Mouse (Mus musculus) myocyte (in vitro differentiated cells): Measurements from ENCODE around the gene Tmem19.

Experiments used
- CEBPB ChIP-seq: IDR thresholded peaks from 2 replicates; pipeline ENCODE4 v1.6.1; 2011; ENCODE audit warnings: mild to moderate bottlenecking, moderate library complexity; ENCODE audit not compliant: poor library complexity, insufficient read depth, severe bottlenecking
- E2F4 ChIP-seq: IDR thresholded peaks from one replicate; pipeline ENCODE4 v1.6.1; 2011; ENCODE audit warnings: mild to moderate bottlenecking, control low read depth, moderate library complexity; ENCODE audit not compliant: insufficient read depth
- MAX ChIP-seq: IDR thresholded peaks from one replicate; pipeline ENCODE4 v1.6.1; 2011; ENCODE audit warnings: low read depth, mild to moderate bottlenecking, control low read depth
- MYOD1 ChIP-seq, 3 experiments: IDR thresholded peaks; one replicate each; pipeline ENCODE4 v1.6.1; 2011; ENCODE audit warnings: control low read depth in 2 of 3, low read depth in 2 of 3, mild to moderate bottlenecking in 2 of 3, moderate library complexity in 1 of 3; ENCODE audit not compliant: insufficient read length in 2 of 3, control insufficient read depth in 1 of 3
- POLR2A ChIP-seq: IDR thresholded peaks from one replicate; pipeline ENCODE4 v1.6.1; 2011; ENCODE audit warnings: low read depth, mild to moderate bottlenecking, control low read depth, moderate library complexity; ENCODE audit not compliant: insufficient read length
- TCF12 ChIP-seq: IDR thresholded peaks from one replicate; pipeline ENCODE4 v1.6.1; 2011; ENCODE audit warnings: mild to moderate bottlenecking, control low read depth; ENCODE audit not compliant: poor library complexity, insufficient read depth, severe bottlenecking
- USF1 ChIP-seq: IDR thresholded peaks from one replicate; pipeline ENCODE4 v1.6.1; 2011; ENCODE audit warnings: low read depth, mild to moderate bottlenecking, control low read depth, moderate library complexity

DNA sequence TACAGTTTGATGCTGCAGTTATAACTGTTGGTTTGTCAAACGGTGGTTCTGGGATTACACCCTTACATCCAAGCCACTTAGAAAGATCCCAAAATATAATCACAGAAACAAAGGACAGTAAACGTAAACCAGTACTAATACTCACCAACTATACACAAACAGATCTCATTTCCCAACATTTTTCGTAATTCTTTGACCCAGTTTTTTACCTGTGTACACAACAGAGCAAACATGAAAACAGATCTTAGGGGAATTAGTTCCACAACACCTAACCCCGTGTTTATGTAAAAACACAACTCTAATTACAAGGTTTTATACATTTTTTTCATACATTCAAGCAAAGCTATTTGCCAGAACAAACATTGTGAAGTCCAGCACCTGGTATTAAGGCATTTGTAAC, 63.6 kb downstream of the Tmem19 start:
- no peak for TF ChIP-seq CEBPB
- no peak for TF ChIP-seq POLR2A
- TF ChIP-seq USF1, result no peak
- TF ChIP-seq MAX, result no peak
- TF ChIP-seq MYOD1 (IDR thresholded peaks at IDR 0.05; ENCODE audit: control insufficient read depth in 1 of 3, insufficient read length in 2 of 3, low read depth in 2 of 3), result no peak
- TF ChIP-seq TCF12, result no peak
- TF ChIP-seq E2F4, result no peak
